Mouse (Mus musculus) kidney, adult 2 months (tissue): ENCODE data around the gene Prim2.

Experiments used
- CTCF ChIP-seq: fragments of 200-500 bp; conservative IDR thresholded peaks from 2 replicates; pipeline ENCODE4 v1.5.1; 2011; ENCODE audit warnings: low read depth, mild to moderate bottlenecking, control low read depth, low read length, moderate library complexity, mixed read lengths; ENCODE audit not compliant: insufficient read depth, insufficient read length
- POLR2A ChIP-seq: fragments of 200-500 bp; IDR thresholded peaks from one replicate; pipeline ENCODE4 v1.6.1; 2011; ENCODE audit warnings: low read depth, low read length, control low read depth

- TF ChIP-seq CTCF, result no peak
- no peak for TF ChIP-seq POLR2A
Observed at GRCm38 (mm10) chr1:33673158-33673960, 3.8 kb upstream of the Prim2 start.
